Mouse (Mus musculus): ENCODE measurements around the gene Arf3. TPM values are rescaled to one million over a fixed set of nuclear protein-coding genes. Genes with fewer than 3 reads are reported as not detected.
"Not testable (repeated sequence)": the region's sequence is repeated elsewhere in the genome, so short reads cannot be mapped to it uniquely, and the experiment has no call there.

Gene Arf3
- polyA plus RNA-seq, 1 experiment, result 165 TPM

DNA sequence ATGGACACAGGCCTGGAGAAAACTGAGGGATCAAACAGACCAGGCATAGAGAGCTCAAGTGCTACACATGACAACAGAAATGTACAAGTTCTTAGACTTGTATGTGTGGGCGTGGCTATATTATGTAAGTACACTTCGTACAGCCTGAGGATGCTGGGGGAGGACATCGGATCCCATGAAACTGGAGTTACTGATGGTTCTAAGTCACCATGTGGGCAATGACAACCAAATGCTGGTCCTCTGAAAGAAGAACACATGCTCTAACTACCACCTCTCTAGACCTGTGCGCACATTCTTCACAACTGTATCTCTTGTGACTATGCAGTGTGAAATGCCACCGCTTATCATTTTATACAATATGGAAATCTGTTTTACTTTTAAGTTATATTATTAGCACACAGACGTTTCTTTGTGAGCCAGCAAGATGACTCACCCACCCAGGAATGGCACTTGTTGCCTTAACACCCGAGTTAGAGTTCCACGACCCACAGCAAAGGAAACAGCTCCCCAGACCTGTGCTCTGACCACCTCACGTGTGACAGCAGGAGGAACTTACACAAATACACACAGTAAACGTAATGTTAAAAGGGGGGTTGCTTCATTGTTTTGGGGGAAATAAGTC, 16.6 kb downstream of the Arf3 start:
- WGBS, result 91% methylated on average over 10 of the region's 10 CpGs
- Histone ChIP-seq H3K36me3 (ENCODE audit: control insufficient read depth, insufficient read depth, low read length) (peaks cover 10% of the 10 kb centered on the region; the same call in 1 of the 2 replicates), H3K4me3 (ENCODE audit: control insufficient read depth, insufficient read depth, low read length) (no peak overlapping the region), H3K4me1 (replicated peaks; ENCODE audit: control insufficient read depth, insufficient read depth, low read length) (0 out of 2 replicates have a peak, but pooled peaks cover 5% of the 10 kb centered on the region), H3K27ac (ENCODE audit: control insufficient read depth, insufficient read depth, low read length) (no peak overlapping the region), H3K27me3 (ENCODE audit: control insufficient read depth, insufficient read depth, low read length) (no peaks in the 10 kb centered on the region)
- TF ChIP-seq POLR2A (IDR thresholded peaks at IDR 0.05; ENCODE audit: control insufficient read depth, extremely low read depth, insufficient read depth, low read length, poor library complexity) (no peak), CTCF (IDR thresholded peaks at IDR 0.05; ENCODE audit: borderline replicate concordance, control insufficient read depth, extremely low read depth, insufficient read depth, low read length, poor library complexity) (no peak)
- DNase-seq, result no peak

DNA sequence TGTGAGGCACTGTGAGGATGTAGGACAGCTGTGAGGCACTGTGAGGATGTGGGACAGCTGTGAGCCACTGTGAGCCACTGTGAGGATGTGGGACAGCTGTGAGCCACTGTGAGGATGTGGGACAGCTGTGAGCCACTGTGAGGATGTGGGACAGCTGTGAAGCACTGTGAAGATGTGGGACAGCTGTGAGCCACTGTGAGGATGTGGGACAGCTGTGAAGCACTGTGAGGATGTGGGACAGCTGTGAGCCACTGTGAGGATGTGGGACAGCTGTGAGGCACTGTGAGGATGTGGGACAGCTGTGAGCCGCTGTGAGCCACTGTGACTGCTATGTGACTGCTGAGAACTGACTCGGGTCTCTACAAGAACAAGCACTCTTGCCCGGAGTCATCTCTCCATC, 19.2 kb downstream of the Arf3 start:
- Histone ChIP-seq H3K36me3 (ENCODE audit: control insufficient read depth, insufficient read depth, low read length) (peaks cover 35% of the 10 kb centered on the region), H3K27ac (ENCODE audit: control insufficient read depth, insufficient read depth, low read length) (peak overlapping the region; percentile 5; the same call in 1 of the 2 replicates)
- H3K27me3 ChIP-seq (ENCODE audit: control insufficient read depth, insufficient read depth, low read length); DNase-seq; H3K4me3 ChIP-seq (ENCODE audit: control insufficient read depth, insufficient read depth, low read length); H3K4me1 ChIP-seq (replicated peaks; ENCODE audit: control insufficient read depth, insufficient read depth, low read length): not testable (repeated sequence)
- WGBS, result 93% methylated on average over 3 of the region's 3 CpGs

DNA sequence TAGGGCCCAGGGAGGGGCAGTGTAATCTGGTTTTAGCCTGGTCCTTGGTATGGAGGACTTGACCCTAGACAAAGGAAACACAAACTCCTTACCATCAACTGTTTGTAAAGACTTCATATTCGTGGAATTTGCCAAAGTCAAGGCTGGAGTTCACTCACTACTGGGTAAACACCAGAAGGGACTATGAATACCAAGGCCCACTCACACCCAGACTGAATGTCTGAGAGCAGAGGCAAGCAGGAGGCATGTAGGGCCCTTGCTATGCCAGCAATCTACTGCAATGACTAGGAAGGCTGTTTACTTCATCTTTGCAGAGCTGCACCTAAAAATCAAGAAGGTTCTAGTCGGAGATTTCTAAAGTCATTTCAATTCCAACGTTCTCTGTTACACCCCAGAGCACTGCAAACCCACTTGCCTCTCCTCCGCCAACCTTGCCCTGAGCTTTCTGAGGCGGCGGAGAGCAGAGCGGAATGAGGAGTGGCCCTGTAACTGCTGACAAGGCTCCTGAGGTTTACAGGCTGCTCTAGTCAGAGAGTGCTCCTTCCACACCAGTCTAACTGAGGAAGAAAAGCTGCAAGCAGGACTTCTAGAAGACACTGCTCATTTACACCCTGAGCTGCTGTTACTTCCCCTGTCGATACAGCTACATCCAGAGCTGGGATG, 20.1 kb downstream of the Arf3 start:
- DNase-seq, result no peak
- Histone ChIP-seq H3K27me3 (ENCODE audit: control insufficient read depth, insufficient read depth, low read length) (no peaks in the 10 kb centered on the region), H3K27ac (ENCODE audit: control insufficient read depth, insufficient read depth, low read length) (no peak overlapping the region), H3K4me3 (ENCODE audit: control insufficient read depth, insufficient read depth, low read length) (no peak overlapping the region), H3K4me1 (replicated peaks; ENCODE audit: control insufficient read depth, insufficient read depth, low read length) (peaks cover 5% of the 10 kb centered on the region; the same call in 1 of the 2 replicates), H3K36me3 (ENCODE audit: control insufficient read depth, insufficient read depth, low read length) (peaks cover 35% of the 10 kb centered on the region)
- TF ChIP-seq CTCF (IDR thresholded peaks at IDR 0.05; ENCODE audit: borderline replicate concordance, control insufficient read depth, extremely low read depth, insufficient read depth, low read length, poor library complexity) (no peak), POLR2A (IDR thresholded peaks at IDR 0.05; ENCODE audit: control insufficient read depth, extremely low read depth, insufficient read depth, low read length, poor library complexity) (no peak)
- WGBS, result 96% methylated on average over 8 of the region's 8 CpGs

DNA sequence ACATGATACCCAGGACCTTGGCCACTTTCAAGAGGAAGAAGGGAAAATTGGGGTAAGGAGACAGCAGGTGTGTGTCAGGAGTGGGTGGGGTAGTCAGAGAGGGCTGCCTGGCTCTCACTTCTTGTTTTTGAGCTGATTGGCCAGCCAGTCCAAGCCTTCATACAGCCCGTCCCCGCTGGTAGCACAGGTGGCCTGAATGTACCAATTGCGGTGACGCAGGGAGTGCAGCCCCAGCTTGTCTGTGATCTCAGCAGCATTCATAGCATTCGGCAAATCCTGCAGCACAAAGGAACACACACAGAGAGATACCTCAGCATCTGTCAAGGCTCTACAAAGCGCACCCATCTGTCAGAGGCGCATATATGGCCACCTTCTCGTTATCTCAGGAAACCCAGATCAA, 22.8 kb downstream of the Arf3 start:
- no peak for DNase-seq
- Histone ChIP-seq H3K4me1 (replicated peaks; ENCODE audit: control insufficient read depth, insufficient read depth, low read length) (peaks cover 5% of the 10 kb centered on the region; the same call in 1 of the 2 replicates), H3K27ac (ENCODE audit: control insufficient read depth, insufficient read depth, low read length) (no peak overlapping the region), H3K27me3 (ENCODE audit: control insufficient read depth, insufficient read depth, low read length) (no peaks in the 10 kb centered on the region), H3K4me3 (ENCODE audit: control insufficient read depth, insufficient read depth, low read length) (no peak overlapping the region), H3K36me3 (ENCODE audit: control insufficient read depth, insufficient read depth, low read length) (peaks cover 47% of the 10 kb centered on the region)
- 98% methylated on average over 8 of the region's 8 CpGs for WGBS
- TF ChIP-seq POLR2A (IDR thresholded peaks at IDR 0.05; ENCODE audit: control insufficient read depth, extremely low read depth, insufficient read depth, low read length, poor library complexity), result no peak
- no peak for TF ChIP-seq CTCF (IDR thresholded peaks at IDR 0.05; ENCODE audit: borderline replicate concordance, control insufficient read depth, extremely low read depth, insufficient read depth, low read length, poor library complexity)

DNA sequence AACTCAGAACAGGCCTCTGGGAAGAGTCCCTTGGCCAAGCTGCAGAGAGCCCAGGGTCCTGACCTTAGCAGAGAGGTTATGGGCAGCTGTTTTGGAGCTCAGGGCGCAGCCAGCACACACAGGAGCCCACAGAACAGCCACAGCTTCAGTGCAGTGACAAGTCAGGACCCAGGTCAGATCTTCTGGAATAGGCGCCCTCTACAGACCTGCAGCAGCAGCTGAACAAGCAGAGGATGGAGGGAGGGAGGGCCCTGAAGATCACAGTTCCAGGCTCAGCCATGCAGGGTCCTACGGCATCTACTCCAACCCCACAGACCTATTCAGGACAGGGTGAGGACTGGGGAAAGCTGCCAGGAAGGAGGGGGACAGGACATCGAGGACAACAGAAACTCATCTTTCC, 24.2 kb downstream of the Arf3 start:
- peaks cover 47% of the 10 kb centered on the region for H3K36me3 ChIP-seq (ENCODE audit: control insufficient read depth, insufficient read depth, low read length)
- H3K4me3 ChIP-seq (ENCODE audit: control insufficient read depth, insufficient read depth, low read length), result no peak overlapping the region
- H3K4me1 ChIP-seq (replicated peaks; ENCODE audit: control insufficient read depth, insufficient read depth, low read length), result peaks cover 5% of the 10 kb centered on the region; the same call in 1 of the 2 replicates
- no peaks in the 10 kb centered on the region for H3K27me3 ChIP-seq (ENCODE audit: control insufficient read depth, insufficient read depth, low read length)
- 83% methylated on average over 4 of the region's 4 CpGs for WGBS
- TF ChIP-seq CTCF (IDR thresholded peaks at IDR 0.05; ENCODE audit: borderline replicate concordance, control insufficient read depth, extremely low read depth, insufficient read depth, low read length, poor library complexity) (peak; percentile 16; the same call in 1 of the 2 replicates), POLR2A (IDR thresholded peaks at IDR 0.05; ENCODE audit: control insufficient read depth, extremely low read depth, insufficient read depth, low read length, poor library complexity) (no peak)
- DNase-seq, result no peak
- no peak overlapping the region for H3K27ac ChIP-seq (ENCODE audit: control insufficient read depth, insufficient read depth, low read length)

DNA sequence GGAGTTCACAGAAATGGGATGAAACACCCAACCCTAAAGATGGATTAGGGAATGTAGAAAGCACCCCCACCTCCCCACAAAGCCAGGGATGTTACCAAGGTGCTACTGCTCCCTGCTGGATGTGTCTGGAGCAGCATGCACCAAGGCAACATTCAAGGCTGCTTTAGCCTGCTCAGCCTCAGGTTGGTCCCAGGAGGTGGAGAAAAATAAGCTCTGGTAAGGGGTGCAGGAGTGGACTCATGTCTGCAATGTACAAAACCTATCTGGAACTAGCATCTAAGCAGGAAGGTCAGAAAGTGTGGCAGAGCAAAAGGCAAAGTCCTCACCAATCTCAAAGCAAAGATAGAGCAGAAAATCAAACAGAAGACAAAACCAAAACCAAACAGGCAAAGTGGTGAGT, 25.1 kb downstream of the Arf3 start:
- Histone ChIP-seq H3K36me3 (ENCODE audit: control insufficient read depth, insufficient read depth, low read length) (peaks cover 47% of the 10 kb centered on the region), H3K27me3 (ENCODE audit: control insufficient read depth, insufficient read depth, low read length) (no peaks in the 10 kb centered on the region), H3K4me3 (ENCODE audit: control insufficient read depth, insufficient read depth, low read length) (no peak overlapping the region), H3K4me1 (replicated peaks; ENCODE audit: control insufficient read depth, insufficient read depth, low read length) (peaks cover 5% of the 10 kb centered on the region; the same call in 1 of the 2 replicates), H3K27ac (ENCODE audit: control insufficient read depth, insufficient read depth, low read length) (no peak overlapping the region)
- DNase-seq, result peak; percentile 28
- TF ChIP-seq POLR2A (IDR thresholded peaks at IDR 0.05; ENCODE audit: control insufficient read depth, extremely low read depth, insufficient read depth, low read length, poor library complexity) (no peak), CTCF (IDR thresholded peaks at IDR 0.05; ENCODE audit: borderline replicate concordance, control insufficient read depth, extremely low read depth, insufficient read depth, low read length, poor library complexity) (no peak)
